Comparison of ENCODE assay signal across 13 mouse cellular contexts in the genomic region with DNA sequence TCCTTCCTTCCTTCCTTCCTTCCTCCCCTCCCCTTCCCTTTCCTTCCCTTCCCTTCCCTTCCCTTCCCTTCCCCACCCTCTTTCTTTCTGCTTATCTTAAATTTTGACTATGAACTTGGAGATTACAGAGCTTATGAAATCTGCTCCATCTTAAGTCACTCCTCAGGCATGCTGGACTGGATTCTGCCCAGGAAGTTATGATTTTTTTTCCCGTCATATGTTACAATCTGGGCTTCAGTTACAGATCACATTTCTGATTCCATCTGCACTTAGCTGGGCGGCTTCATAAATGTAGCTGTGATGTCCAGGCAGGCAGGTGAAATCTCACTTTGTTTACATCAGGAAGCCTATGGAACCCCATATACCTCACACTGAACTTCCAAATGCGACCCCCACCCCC.
"Had no signal": no experiment of that assay in that cellular context is flagged by ENCODE, and none has a peak within 500 bp of the region (broad histone marks: within the 10 kb centered on the region; RNA-seq: fewer than 3 reads in every experiment).

No protein-coding gene starts in this region.

- H3K4me3 ChIP-seq: kidney, embryonic 15.5 days; limb, embryonic 12.5 days; liver, embryonic 13.5 days; myocyte; neural tube, embryonic 15.5 days had no signal

- DNase-seq: kidney, adult 2 months; kidney, postnatal 14 days; liver; liver, embryonic 13.5 days; liver, postnatal 0 days; midbrain, embryonic 14.5 days; spleen, adult 18-20 months; thymus, adult 18-20 months; thymus, postnatal 25 days had no signal

- H3K27ac ChIP-seq: kidney, embryonic 15.5 days; limb, embryonic 12.5 days; liver, embryonic 13.5 days; neural tube, embryonic 15.5 days had no signal
